Mouse (Mus musculus): ENCODE data around the gene Gm49321.

Gm49321 gene

DNA sequence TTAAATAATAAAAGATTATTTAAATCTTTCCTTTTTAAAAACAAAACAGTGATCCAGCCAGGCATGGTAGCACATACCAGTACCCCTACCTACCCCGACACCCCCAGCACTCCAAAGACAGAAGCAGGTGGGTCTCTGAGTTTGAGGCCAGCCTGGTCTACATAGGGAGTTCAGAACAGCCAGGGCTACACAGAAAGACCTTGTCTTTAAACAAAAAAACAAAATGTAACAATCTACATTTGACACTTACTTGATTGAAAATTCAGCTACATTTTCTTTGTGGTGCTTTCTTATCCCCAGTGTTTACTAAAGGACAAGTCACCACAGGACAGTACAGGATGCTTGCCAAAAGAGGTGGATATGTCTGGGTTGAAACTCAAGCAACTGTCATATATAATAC is at the start of gene Gm49321:
Gene Gm49321, plus strand, starts transcription at position 301 of the 400 bp plus-strand sequence.
- no peak for DNase-seq (ENCODE audit: low read depth, low spot score)

DNA sequence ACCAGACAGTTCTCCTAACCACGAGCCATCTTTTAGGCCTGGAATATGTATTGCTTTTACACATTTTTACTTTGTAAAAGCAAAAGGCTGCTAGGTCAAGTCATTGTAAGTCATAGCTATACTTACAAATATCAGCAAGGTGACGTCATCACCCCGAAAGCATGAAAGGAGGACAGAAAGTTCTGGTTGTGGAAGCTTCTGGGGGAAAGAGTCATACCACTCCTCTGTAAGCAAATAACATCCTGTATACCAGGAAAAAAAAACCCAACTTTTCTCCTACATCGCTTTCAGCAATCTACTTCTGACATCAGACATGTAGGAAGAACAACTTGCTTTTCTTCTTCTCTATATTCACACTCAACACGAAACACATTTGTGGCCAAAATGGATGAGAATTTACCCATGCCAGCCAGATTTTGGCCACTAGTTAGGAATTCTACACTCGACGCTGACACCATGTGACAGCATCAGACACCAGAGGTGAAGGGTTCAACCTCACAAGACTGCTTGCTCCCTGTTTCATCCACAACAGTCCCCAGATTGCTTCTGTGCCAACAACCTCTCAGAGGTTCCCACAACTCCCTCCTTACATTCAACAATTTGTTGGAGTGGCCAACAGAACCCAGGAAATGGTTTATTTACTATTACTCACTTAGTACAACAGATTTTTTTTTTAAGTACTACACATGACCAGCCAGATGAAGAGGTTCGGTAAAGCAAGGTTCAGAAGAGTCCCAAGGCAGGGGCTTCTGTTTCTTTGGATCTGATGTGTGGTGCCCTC is 49.3 kb upstream of the Gm49321 start:
- DNase-seq (ENCODE audit: low read depth, low spot score): no peak

DNA sequence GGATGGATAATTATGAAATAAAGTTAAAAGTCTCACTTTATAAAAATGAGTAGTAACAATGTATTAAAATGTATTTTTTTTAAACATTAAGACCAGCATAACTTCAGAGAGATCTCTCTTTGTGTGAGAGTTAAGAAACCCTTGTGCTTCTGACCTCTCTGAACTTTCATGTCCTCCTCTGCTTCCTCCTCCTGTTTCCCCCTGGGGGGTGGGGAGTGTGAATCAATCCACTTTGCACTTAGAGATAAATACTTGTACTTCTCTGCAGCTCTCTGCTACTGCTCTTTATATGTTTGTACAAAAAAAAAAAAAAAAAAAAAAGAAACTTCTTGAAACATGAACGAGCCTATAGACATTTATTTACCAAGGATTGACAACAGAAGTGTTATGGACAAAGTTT is 47.9 kb upstream of the Gm49321 start:
- no peak for DNase-seq (ENCODE audit: low read depth, low spot score)

DNA sequence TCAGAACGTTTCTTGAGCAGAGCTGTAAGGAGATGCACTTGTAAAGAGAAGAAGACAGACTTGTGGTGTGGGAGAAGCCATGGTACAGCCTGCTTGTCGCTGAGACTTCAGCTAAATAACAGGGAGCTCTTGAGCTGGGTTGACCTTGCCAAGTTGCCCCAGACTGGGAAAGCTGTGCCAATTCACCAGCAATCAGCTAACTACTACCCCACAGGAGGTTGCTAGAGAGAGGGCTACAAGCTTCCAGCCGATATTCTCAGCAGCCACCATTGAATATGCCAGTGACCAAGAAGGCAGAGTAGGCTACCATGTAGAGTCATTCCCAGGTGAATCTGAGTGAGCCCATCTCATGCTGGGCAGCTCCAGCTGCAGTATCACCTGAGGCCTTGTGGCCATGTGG is 47.4 kb upstream of the Gm49321 start:
- no peak for DNase-seq (ENCODE audit: low read depth, low spot score)

DNA sequence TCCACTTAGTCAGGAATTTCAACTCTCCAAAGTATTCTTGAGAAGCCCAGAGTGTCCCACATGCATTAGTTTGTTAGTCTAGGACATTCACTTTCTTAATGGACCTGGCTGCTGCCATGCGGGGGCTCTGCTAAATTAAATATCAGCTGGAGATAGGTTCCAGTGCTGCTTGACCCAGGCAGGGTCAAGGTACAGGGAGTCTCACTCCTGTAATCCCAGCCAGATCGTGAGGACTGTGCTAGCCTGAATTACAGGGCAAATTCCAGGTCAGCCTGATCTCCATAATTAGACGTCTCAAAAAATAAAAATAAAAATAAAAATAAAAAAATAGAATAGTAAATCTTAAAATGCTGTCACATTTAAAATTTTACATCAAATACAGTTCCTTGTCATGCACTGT is 44.8 kb upstream of the Gm49321 start:
- DNase-seq (ENCODE audit: low read depth, low spot score): no peak

DNA sequence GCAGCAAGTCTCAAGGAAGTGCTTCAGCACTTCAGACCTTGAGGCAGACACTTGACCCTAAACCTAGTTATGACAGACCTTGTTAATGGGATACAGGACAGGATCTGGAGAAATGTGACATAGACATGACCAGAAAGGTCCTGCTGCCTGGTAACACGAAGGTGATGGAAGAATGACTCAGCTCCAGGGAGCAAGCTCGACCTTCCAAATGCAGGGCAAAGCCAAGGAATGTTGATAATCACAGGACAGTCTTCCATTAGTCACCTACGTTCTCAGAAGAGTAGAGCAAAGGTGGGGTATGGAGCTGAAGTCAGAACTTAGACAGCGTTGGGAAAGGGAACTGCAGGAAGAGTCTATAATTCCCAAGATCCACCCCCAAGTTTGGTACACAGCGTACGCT is 42.6 kb upstream of the Gm49321 start:
- no peak for DNase-seq (ENCODE audit: low read depth, low spot score)

DNA sequence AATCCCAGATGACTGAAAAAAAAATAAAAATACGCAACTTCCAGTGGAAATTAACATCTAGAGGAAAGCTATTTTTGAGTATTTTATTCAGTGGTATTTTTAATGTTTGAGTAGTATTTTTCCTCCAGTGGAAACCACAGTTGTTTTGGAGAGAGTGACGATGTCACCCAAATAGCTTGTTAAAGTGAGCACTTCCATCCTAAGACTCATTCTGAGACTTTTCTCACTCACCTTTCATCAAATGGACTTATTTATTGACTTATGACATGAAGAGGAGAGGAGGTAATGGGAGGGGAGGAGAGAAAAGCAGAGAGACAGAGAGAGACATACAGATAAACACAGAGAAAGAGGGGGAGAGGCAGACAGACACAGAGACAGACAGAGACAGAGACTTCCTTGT is 41.8 kb upstream of the Gm49321 start:
- no peak for DNase-seq (ENCODE audit: low read depth, low spot score)

DNA sequence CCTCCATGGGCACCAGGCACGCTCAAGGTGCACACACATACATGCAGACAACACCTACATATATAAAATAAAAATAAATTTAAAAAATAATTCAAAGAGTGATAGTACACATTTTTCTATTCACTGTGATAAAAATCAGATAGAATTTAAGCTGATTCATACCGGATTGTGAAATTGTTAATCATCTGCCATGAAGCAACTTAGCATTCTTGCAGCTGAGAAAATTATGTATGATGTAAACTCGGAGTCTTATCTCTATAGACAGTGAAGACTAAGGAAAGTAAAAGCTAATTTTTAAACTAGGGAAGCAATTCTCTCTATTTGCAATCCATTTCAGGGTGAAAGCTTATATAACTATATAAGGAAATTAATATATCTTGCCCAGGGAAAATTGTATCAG is 41.0 kb upstream of the Gm49321 start:
- no peak for DNase-seq (ENCODE audit: low read depth, low spot score)

DNA sequence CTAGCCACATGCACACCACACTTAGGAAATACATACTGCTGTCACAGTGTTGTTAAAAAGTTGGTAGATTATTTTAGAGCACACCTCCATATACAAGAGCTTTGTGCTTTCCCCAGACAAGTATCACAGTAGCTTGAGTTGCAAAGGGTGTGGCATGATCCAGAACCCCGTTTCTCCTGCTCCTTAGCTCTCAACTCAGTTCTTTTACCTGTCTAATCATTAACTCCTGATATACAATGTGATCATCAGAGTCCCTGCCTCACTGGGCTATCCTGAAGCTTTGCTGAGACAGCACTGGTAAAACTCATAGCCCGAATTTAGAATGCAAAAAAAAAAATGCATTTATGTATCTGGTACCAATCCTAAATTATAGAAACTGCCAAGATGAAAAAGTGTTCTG is 39.2 kb upstream of the Gm49321 start:
- no peak for DNase-seq (ENCODE audit: low read depth, low spot score)

DNA sequence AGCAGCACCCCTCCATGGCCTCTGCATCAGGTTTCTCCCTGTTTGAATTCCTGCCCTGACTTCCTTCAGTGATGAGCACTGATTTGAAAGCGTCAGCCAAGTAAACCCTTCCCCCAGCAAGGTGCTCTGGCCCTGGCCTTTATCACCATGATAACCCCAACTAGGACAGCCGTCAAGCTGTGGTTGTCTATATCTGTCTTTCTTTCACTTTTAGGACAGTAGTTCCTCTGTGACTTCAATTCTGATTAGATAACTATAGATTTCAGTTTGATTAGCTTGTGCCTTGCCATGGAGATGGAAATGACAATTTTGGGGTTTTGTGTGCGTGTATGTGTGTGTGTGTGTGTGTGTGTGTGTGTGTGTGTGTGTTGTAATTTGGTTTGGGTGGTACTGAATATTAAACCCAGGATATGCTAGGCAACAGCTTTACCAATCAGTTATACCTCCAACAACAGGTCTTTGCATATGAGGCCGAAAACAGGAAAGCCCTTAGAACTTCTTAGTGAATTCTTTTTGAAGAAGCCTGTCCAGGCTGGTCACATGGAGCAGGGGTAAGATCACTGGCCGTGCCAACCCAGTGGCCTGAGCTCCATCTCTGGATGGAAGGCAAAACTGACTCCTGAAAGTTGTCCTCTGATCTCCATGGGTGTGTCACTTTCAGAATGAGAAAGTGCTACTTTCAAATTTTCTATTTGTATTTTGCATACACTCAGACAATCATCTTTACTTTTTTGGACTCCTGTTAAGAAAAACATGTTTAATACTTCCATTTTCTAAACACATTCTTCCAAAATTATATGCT is 33.1 kb upstream of the Gm49321 start:
- no peak for DNase-seq (ENCODE audit: low read depth, low spot score)

DNA sequence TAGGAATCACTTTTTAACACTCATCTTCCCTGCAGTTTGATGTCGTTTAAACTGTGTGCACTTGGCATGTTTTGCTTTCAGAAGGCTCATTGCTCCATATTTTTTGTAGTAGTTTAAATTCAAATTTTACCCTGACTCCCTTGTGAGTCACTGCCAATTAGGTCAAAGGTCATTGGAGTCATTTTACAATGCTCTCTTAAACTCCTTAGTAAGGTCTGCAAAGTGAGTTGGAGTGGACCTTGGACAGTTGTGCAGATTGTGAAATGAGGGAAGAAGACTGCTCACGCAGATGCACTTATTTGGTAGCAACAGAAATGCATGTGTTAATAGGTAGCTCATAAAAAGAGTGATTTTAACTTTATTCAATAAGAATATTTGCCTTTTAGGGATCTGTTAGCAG is 32.4 kb upstream of the Gm49321 start:
- DNase-seq (ENCODE audit: low read depth, low spot score): peak; percentile 13

DNA sequence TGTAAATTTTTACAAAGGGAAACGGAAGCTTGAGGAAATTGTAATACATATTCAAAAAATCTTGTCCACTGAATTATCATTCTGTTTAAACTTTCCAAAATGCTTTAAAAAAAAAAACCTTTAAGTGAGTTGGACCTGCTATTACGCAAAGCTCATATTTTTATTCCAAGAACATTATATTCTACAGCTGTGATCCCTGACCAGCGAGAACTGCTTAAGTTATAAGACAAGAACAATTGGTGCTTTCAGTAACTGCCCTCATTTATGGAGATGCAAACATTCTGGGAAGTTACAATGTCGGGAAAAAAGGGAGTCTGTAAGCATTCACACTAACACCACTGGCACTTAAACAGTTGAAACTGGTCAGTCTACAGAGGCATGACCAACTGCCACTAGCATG is 31.9 kb upstream of the Gm49321 start:
- no peak for DNase-seq (ENCODE audit: low read depth, low spot score)

DNA sequence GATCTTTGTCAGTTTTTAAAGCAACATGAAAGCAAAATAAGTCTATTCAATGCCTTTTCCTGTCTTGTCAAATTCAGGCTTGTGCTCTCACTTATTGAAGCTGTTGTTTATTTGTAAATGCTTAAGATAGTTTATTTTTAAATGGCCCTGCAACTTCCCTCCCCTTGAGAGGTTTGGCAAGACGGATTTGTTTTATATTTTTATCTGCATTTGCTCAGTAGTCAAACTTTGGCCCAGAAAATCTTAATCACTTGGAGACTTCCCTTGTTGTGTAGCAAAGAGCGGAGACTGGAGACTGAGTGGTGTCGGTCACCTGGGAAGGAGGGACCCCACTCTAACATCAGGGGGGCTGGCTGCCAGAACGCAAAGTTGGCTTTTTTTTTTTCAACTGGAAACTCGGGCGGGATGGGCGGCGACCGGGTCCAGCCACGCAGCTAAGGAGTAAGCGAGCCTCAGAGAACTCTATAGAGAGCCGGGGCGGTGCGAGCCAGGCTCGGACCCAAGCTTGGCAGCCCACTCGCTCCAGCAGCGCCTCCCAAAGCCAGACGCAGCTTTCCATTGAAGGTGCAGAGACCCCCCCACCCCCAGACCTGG is 30.3 kb upstream of the Gm49321 start:
- no peak for DNase-seq (ENCODE audit: low read depth, low spot score)

DNA sequence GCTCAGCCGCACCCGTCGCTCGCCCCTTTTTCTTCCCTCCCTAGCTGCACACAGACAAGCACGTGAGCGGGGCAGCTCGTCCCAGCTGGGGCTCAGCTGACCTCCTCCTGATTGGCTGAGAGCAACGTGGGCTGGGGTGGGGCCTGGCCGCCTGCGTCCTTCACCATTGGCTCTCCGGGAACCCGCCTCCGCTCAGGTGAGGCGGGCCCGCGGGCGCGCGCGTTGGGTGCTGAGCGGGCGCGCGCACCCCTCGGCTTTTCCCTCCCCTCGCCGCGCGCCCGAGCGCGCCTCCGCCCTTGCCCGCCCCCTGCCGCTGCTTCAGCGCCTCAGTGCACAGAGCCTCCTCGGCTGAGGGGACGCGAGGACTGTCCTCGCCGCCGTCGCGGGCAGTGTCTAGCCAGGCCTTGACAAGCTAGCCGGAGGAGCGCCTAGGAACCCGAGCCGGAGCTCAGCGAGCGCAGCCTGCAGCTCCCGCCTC is 29.7 kb upstream of the Gm49321 start:
- peak; percentile 98 for DNase-seq (ENCODE audit: low read depth, low spot score)

DNA sequence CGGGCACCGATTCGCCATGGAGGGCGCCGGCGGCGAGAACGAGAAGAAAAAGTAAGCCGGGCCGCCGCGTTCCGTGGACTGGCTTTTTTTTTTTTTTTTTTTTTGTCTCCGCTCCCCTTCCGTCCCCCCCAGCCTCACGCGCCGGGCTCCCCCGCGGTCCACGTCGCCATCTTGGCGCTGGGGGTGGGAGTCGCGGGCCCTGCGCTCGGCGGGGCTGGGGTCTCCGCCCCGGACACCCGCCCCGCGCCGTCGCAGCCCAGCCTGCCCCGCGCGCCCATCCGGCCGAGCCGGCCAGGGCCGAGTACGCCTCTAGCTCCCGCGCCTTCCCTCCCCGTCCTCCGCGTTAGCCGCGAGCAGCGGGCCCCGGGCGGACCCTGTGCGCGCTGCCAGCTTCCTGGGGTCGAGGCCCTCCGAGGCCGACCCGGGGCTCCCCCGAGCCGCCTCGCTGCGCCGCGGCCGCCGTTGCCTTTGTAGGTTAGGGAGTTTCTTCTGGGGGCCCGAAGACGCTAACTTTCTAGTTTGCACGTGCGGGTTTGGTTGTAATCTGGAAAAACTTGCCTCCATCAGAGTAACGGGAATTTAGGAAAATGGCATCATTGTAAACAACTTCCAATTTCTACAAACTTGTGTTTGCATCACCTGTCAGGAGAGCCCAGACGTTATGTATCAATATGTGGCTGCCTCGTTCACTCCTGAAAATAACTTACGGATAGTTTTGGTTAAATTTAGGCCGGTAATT is 29.0 kb upstream of the Gm49321 start:
- DNase-seq (ENCODE audit: low read depth, low spot score): no peak

DNA sequence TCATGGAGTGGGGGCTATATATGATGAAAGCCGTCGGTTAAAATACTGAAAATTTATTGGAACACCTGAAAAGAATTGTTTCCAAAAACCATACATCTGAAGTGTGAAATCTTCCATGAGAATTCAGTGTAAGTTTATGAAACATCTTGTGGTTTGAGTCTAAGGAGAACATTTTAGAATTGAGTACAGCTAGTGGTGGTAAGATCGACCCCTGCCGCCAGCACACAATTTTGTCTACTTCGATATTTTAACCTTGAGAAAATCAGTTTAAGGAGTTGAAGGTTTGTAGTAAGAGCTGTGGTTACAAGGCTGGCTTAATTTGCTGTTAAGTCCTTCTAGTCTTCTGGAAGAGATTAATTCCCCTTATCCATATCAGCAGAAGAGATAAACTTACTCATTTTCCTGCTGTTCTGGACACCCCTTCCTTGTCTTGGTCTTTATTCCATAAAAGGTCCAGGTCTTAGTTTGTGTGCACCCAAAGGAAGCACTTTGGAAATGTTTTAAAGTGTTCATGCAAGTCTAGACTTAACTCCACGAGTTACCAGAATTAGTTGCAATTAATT is 28.4 kb upstream of the Gm49321 start:
- DNase-seq (ENCODE audit: low read depth, low spot score): no peak

DNA sequence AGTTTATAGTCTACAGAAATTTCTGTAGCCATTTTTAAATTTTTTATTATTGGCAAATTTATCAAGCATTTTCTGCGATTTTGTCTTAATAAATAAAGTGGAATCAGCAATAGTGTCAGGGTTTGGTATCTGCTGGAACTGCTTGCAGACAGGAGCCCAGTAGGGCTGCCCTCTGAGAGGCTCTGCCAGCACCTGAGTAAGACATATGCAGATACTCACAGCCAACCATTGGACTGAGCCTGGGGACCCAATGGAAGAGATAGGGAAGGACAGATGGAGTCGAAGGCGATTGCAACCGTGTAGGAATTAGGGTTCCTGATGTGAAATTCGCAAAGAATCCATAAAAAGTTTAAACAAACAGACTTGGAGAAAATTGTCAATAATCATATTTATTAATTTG is 19.0 kb upstream of the Gm49321 start:
- DNase-seq (ENCODE audit: low read depth, low spot score): no peak

DNA sequence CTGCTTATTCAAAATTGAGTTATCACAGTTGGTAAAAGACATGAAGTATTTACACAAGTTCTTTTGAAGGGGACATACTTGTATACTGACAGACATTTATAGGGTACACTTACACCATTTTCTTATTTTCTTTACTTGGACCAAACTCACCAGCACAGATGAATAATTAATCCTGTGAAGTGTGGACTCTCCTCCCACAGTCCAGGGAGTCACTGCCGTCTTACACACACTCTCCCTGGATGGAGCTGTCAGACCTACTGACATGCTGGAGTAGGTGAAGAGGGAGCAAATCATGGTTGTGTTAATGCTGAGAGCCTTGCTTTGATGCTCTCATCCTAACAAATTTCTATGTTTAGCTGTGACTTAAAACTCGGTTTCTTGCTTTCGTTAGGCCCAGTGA is 7.2 kb upstream of the Gm49321 start:
- DNase-seq (ENCODE audit: low read depth, low spot score): no peak

DNA sequence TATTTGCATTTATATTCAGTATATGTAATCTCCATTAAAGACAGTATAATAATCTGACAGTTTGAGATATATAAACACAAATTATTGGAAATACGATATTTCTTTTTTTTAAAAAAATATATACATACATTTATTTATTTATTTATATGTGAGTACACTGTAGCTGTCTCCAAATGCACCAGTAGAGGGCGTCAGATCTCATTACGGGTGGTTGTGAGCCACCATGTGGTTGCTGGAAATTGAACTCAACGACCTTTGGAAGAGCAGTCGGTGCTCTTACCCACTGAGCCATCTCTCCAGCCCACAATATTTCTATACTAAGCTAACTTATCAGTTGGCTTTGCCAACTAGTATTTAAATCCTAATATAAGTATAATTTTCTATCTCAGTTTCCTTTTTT is 6.2 kb upstream of the Gm49321 start:
- no peak for DNase-seq (ENCODE audit: low read depth, low spot score)

DNA sequence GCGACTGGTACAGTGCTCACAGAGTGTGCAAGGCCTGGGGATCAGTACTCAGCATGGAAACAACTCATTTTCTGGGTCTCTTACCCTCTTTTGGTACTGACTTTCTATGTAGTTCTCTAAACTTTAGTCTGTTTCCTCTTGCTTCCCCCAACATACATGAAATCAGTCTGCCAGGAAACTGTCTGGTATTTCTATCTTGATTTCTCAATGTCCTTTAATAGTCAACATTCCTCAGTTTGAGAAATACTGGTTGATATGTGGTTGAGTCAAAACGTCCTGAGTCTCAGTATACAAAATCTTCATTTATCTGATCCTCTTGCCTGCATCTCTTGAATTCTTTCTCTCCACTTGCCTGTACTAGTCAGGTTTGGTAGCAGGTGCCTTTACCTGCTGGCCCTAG is 2.9 kb upstream of the Gm49321 start:
- DNase-seq (ENCODE audit: low read depth, low spot score): no peak

DNA sequence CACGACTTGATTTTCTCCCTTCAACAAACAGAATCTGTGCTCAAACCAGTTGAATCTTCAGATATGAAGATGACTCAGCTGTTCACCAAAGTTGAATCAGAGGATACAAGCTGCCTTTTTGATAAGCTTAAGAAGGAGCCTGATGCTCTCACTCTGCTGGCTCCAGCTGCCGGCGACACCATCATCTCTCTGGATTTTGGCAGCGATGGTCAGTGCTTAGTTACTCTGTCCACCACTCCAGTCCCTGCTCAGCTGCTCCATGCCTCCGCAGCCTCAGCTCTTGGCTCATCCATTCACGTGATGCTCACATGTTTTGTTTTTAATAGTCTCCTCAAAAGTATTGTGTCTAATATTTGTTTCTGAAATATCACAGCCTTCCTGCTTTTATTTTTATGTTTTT is 2.1 kb downstream of the Gm49321 start:
- DNase-seq (ENCODE audit: low read depth, low spot score): peak; percentile 26

DNA sequence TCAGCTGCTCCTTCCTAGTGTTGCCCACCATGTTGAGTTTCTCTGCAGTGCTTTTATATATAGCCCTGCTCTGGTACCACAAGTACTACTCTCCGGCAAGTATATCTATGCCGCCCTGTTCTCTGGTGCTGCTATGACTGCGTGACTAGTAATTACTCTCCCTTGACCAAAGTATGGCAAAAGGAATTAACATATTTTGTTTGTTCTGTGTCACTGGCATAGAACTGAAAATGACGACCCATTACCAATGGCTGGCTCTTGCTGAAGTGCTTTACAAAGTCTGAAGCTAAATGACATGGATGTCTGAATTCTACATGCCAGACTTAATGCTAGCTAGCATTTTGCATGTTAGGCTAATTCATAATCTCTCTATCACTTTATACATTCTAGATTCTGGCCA is 11.0 kb downstream of the Gm49321 start:
- no peak for DNase-seq (ENCODE audit: low read depth, low spot score)
